Mouse (Mus musculus) neural tube, embryonic 12.5 days (tissue): ENCODE data around the gene Gm11172. TPM values are rescaled to one million over a fixed set of nuclear protein-coding genes. Genes with fewer than 3 reads are reported as not detected.
"Not testable (repeated sequence)": the region's sequence is repeated elsewhere in the genome, so short reads cannot be mapped to it uniquely, and the experiment has no call there.

Experiments used
- ATAC-seq: fragments of 200-750 bp; cut with Nextera tagmentation; 2 replicates; pipeline ENCODE4 v1.8.0; 2017; ENCODE audit warnings: low read depth, mild to moderate bottlenecking, moderate TSS enrichment, moderate library complexity; ENCODE audit not compliant: low FRiP score
- H3K27ac ChIP-seq: fragments of 300-500 bp; sonication (generic); 2 replicates; pipeline ENCODE4 v1.5.1; 2016
- H3K27me3 ChIP-seq: fragments of 300-500 bp; sonication (generic); replicated peaks from 2 replicates; pipeline ENCODE4 v1.6.1; 2016; ENCODE audit warnings: mild to moderate bottlenecking
- H3K36me3 ChIP-seq: fragments of 300-500 bp; sonication (generic); 2 replicates; pipeline ENCODE4 v1.6.1; 2016; ENCODE audit warnings: mild to moderate bottlenecking
- H3K4me1 ChIP-seq: fragments of 300-500 bp; sonication (generic); 2 replicates; pipeline ENCODE4 v1.6.1; 2016
- H3K4me2 ChIP-seq: fragments of 300-500 bp; sonication (generic); replicated peaks from 2 replicates; pipeline ENCODE4 v1.6.1; 2016; ENCODE audit warnings: mild to moderate bottlenecking
- H3K4me3 ChIP-seq: fragments of 300-500 bp; sonication (generic); 2 replicates; pipeline ENCODE4 v1.5.1; 2016
- H3K9ac ChIP-seq: fragments of 300-500 bp; sonication (generic); 2 replicates; pipeline ENCODE4 v1.6.1; 2016; ENCODE audit warnings: mild to moderate bottlenecking
- H3K9me3 ChIP-seq: fragments of 300-500 bp; sonication (generic); 2 replicates; pipeline ENCODE4 v1.6.1; 2016; ENCODE audit warnings: mild to moderate bottlenecking
- WGBS: fragments of 180-500 bp; shearing (Covaris S2); methylation state at CpG from one replicate; pipeline ENCODE4 v1.1.7; 2016; 5-methylcytosine and 5-hydroxymethylcytosine counted together
- polyA plus RNA-seq: library from polyadenylated mRNA; unstranded; fragments of >200 nt; fragmentation: Nextera tagmentation; extraction: Ambion mirVana; gene quantifications from 2 replicates; pipeline ENCODE4 v1.2.1, GENCODE M21; 2016

Gene Gm11172
- polyA plus RNA-seq, 1 experiment from 2014 or later: not detected

- WGBS: 36% methylated on average over 10 of the region's 10 CpGs
- no peaks in the 10 kb centered on the region for H3K36me3 ChIP-seq
- H3K27me3 ChIP-seq: no peaks in the 10 kb centered on the region
- ATAC-seq: no peak
- H3K4me3 ChIP-seq: no peak overlapping the region
- no peak overlapping the region for H3K27ac ChIP-seq
- no peaks in the 10 kb centered on the region for H3K9me3 ChIP-seq
- H3K9ac ChIP-seq: no peak overlapping the region
- no peak overlapping the region for H3K4me2 ChIP-seq
- H3K4me1 ChIP-seq: peaks cover 9% of the 10 kb centered on the region; the same call in 1 of the 2 replicates
Measured at GRCm38 (mm10) chr16:10838487-10839245, 26.0 kb downstream of the Gm11172 start.

- H3K9me3 ChIP-seq: no peaks in the 10 kb centered on the region
- H3K4me3 ChIP-seq: no peak overlapping the region
- H3K36me3 ChIP-seq: no peaks in the 10 kb centered on the region
- ATAC-seq: no peak
- no peak overlapping the region for H3K4me2 ChIP-seq
- H3K27me3 ChIP-seq: no peaks in the 10 kb centered on the region
- WGBS: 90% methylated on average over 14 of the region's 14 CpGs
- H3K9ac ChIP-seq: no peak overlapping the region
- H3K27ac ChIP-seq: no peak overlapping the region
- H3K4me1 ChIP-seq: peaks cover 10% of the 10 kb centered on the region; the same call in 1 of the 2 replicates
Measured at GRCm38 (mm10) chr16:10840018-10840417, 27.3 kb downstream of the Gm11172 start.

- Histone ChIP-seq H3K27ac (no peak overlapping the region), H3K36me3 (no peaks in the 10 kb centered on the region), H3K4me2 (no peak overlapping the region), H3K27me3 (no peaks in the 10 kb centered on the region), H3K4me3 (no peak overlapping the region), H3K9ac (no peak overlapping the region), H3K9me3 (no peaks in the 10 kb centered on the region), H3K4me1 (peaks cover 4% of the 10 kb centered on the region; the same call in 1 of the 2 replicates)
- ATAC-seq: no peak
- 51% methylated on average over 4 of the region's 4 CpGs for WGBS
Measured at GRCm38 (mm10) chr16:10842282-10842855, 29.7 kb downstream of the Gm11172 start.

DNA sequence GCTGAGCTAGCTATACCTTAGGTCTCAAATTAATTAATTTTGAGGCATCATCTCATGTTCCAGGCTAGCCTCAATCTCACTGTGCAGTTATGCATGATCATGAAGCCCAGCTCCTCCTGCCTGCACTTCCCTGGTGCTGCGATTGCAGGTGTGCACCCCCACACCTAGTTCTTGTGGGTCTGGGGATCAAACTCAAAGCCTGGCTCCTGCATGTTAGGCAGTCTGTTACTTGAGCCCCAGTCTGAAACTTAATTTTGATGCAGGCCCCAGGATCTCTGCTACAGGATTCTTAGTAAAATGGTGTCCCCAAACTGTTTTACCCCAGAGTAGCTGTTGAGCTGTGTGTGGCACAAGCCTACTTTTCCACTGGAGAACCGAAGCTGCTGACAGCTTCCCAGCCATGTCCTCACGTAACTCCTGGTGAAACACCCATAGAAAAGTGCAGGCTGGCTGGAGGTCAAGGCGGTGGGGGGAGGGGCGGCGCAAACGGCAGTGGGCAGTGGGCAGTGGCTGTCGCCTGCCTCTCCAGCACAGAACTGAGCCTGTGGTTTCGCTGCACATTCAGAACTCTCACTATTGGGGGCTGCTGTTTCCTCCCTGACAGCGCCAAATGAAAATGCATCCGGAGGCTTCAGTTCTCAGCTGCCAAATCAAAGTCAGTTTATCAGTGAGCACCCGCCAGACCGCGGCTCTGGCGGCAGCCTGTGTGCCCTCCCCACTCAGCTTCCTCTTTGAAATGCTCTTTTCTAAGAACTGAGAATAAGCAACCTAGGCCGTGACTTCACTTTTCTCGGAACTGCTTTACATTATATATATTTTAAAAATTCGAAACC, 31.0 kb downstream of the Gm11172 start:
- Histone ChIP-seq H3K27ac (no peak overlapping the region), H3K9ac (no peak overlapping the region), H3K4me3 (no peak overlapping the region), H3K36me3 (no peaks in the 10 kb centered on the region), H3K4me1 (peaks cover 4% of the 10 kb centered on the region; the same call in 1 of the 2 replicates), H3K4me2 (peak overlapping the region; percentile 44), H3K27me3 (no peaks in the 10 kb centered on the region), H3K9me3 (no peaks in the 10 kb centered on the region)
- 27% methylated on average over 18 of the region's 18 CpGs for WGBS
- no peak for ATAC-seq

- Histone ChIP-seq H3K27me3 (no peaks in the 10 kb centered on the region), H3K9me3 (no peaks in the 10 kb centered on the region), H3K4me1 (peaks cover 4% of the 10 kb centered on the region; the same call in 1 of the 2 replicates), H3K4me2 (no peak overlapping the region), H3K36me3 (no peaks in the 10 kb centered on the region), H3K27ac (no peak overlapping the region), H3K4me3 (no peak overlapping the region), H3K9ac (no peak overlapping the region)
- 75% methylated on average over 6 of the region's 6 CpGs for WGBS
- ATAC-seq: no peak
Measured at GRCm38 (mm10) chr16:10844319-10844670, 31.6 kb downstream of the Gm11172 start.

DNA sequence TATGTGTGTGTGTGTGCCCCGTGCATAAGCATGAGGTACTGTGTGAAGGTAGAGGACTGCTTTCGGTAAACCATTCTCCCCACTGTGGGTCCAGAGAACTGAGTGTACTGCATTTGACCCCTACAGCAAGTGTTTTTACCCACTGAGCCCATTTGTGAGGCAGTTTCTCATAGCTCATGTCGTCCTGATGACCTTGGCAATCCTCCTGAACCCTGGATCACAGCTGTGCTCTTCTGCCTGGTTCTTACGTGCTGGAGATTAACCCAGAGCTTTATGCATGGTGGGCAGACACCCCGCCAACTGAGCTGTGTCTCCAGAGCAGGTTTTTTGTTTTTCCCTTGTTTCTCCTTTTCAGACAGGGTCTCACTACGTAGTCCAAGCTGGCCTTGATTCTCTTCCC, 33.2 kb downstream of the Gm11172 start:
- no peak overlapping the region for H3K9ac ChIP-seq
- 79% methylated on average over 6 of the region's 6 CpGs for WGBS
- ATAC-seq: no peak
- no peaks in the 10 kb centered on the region for H3K36me3 ChIP-seq
- no peak overlapping the region for H3K27ac ChIP-seq
- no peak overlapping the region for H3K4me2 ChIP-seq
- no peak overlapping the region for H3K4me3 ChIP-seq
- H3K9me3 ChIP-seq: no peaks in the 10 kb centered on the region
- peaks cover 4% of the 10 kb centered on the region; the same call in 1 of the 2 replicates for H3K4me1 ChIP-seq
- H3K27me3 ChIP-seq: no peaks in the 10 kb centered on the region

GRCm38 (mm10) chr16:10846503-10846902, 33.8 kb downstream of the Gm11172 start:
- H3K27me3 ChIP-seq: no peaks in the 10 kb centered on the region

DNA sequence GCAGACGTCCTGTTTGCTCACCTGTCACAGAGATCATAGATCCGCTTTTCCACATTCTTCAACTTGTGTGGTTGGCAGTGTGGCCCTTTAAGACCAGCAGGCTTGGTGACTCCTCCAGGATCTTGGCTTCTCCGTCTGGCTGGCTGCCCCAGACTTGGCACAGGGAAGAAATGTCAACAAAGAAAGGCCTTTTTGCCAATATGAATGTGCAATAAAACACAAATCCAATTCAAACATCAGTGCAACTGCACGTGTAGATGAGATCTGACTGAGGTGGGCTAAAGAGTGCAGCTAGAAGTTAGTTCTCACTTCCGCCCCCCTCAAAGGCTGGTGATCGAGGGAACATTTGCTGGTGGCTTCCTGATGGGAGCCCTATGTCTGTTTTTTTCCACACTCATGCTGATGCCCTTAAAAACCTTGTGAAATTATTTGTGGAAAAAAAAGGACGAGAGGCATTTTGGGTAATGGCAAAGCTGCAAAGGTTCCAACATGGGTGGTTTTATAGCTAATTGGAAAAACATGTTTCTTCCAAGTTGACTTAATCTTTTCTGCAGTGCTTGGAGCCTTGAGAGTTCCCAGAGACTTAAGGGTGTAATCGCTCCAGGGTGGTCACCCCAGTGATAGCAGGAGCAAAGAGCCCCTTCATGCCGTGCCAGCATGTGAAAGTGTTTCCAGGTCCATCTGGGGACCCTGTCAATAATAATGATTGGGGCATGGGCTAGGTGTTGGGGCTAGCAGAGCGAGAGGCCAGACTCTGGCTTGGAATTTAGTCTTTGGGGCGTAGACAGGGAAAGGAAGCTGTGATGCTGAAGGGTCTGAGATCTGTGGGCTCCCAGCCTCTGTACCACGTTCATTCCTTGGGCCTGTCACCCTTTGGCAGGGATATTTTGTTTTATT, 37.5 kb downstream of the Gm11172 start:
- no peak overlapping the region for H3K27ac ChIP-seq
- no peaks in the 10 kb centered on the region for H3K36me3 ChIP-seq
- no peak overlapping the region for H3K4me2 ChIP-seq
- no peak overlapping the region for H3K9ac ChIP-seq
- 75% methylated on average over 12 of the region's 12 CpGs for WGBS
- no peak overlapping the region for H3K4me3 ChIP-seq
- H3K9me3 ChIP-seq: no peaks in the 10 kb centered on the region
- no peaks in the 10 kb centered on the region for H3K4me1 ChIP-seq
- no peak for ATAC-seq
- H3K27me3 ChIP-seq: no peaks in the 10 kb centered on the region

More at GRCm38 (mm10) chr16:10846503-10846902, 33.8 kb downstream of the Gm11172 start:
- Histone ChIP-seq H3K4me3 (no peak overlapping the region), H3K27ac (no peak overlapping the region), H3K9me3 (no peaks in the 10 kb centered on the region), H3K4me2 (no peak overlapping the region), H3K4me1 (peaks cover 4% of the 10 kb centered on the region; the same call in 1 of the 2 replicates), H3K9ac (no peak overlapping the region), H3K36me3 (no peaks in the 10 kb centered on the region)
- ATAC-seq: 0 out of 2 replicates have a peak, but pooled peaks have one; percentile 29
- 49% methylated on average over 4 of the region's 4 CpGs for WGBS

DNA sequence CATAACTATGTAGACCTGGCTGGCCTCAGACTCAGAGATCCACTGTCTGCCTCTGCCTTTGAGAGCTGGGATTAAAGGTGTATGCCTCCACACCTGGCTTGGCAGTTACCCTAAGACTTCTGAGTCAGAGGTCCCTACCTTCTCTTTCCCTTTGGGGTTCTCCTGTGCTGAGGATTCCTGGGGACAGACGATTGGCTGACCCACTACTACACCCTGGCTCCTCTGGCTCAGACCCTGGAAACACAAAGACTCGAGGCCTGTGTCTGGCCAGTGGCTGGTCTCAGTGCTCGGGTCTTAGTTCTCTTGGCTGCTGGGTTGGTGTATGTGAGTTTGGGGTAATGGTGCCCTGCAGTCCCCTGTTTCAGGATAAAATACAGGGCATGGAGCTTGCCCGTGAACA, 38.2 kb downstream of the Gm11172 start:
- WGBS: 45% methylated on average over 4 of the region's 4 CpGs
- H3K4me1 ChIP-seq: no peaks in the 10 kb centered on the region
- no peaks in the 10 kb centered on the region for H3K27me3 ChIP-seq
- no peak overlapping the region for H3K9ac ChIP-seq
- H3K9me3 ChIP-seq: no peaks in the 10 kb centered on the region
- no peak overlapping the region for H3K4me3 ChIP-seq
- H3K4me2 ChIP-seq: no peak overlapping the region
- no peaks in the 10 kb centered on the region for H3K36me3 ChIP-seq
- no peak overlapping the region for H3K27ac ChIP-seq
- no peak for ATAC-seq

- H3K4me2 ChIP-seq, H3K4me3 ChIP-seq, H3K36me3 ChIP-seq, H3K9ac ChIP-seq, H3K27ac ChIP-seq, H3K27me3 ChIP-seq, H3K4me1 ChIP-seq, ATAC-seq, H3K9me3 ChIP-seq: not testable (repeated sequence)
- WGBS: 88% methylated on average over 10 of the region's 10 CpGs
Measured at GRCm38 (mm10) chr16:10852216-10852615, 39.5 kb downstream of the Gm11172 start.

- Histone ChIP-seq H3K27ac (no peak overlapping the region), H3K4me3 (no peak overlapping the region), H3K4me2 (no peak overlapping the region), H3K9ac (no peak overlapping the region), H3K4me1 (no peaks in the 10 kb centered on the region), H3K27me3 (no peaks in the 10 kb centered on the region), H3K36me3 (no peaks in the 10 kb centered on the region), H3K9me3 (no peaks in the 10 kb centered on the region)
- ATAC-seq: no peak
- 92% methylated on average over 7 of the region's 7 CpGs for WGBS
Measured at GRCm38 (mm10) chr16:10859726-10860245, 47.1 kb downstream of the Gm11172 start.
